Comparison of ENCODE assay signal across 11 mouse cellular contexts in genomic region chr4:130862538-130862937, GRCm38 (mm10). TPM values are rescaled to one million over a fixed set of nuclear protein-coding genes. Genes with fewer than 3 reads are reported as not detected.
DNase-seq lines count a peak whose midpoint lies in the region; ATAC-seq and TF ChIP-seq lines count a peak whose summit lies in the region.
"Had no signal": no experiment of that assay in that cellular context is flagged by ENCODE, and none has a peak within 500 bp of the region (broad histone marks: within the 10 kb centered on the region; RNA-seq: fewer than 3 reads in every experiment).

No protein-coding gene starts in this region.

- H3K36me3 ChIP-seq in heart, embryonic 15.5 days = no peaks in the 10 kb centered on the region
- no peaks in the 10 kb centered on the region for H3K36me3 ChIP-seq in lung, embryonic 14.5 days (ENCODE audit: insufficient read depth)
- no peaks in the 10 kb centered on the region for H3K36me3 ChIP-seq in stomach, postnatal 0 days (ENCODE audit: control insufficient read depth, insufficient read depth, low read length)
- H3K36me3 ChIP-seq: limb, embryonic 12.5 days had no signal

- ATAC-seq in cerebellum, adult (ENCODE audit: insufficient number of reproducible peaks, low FRiP score, low TSS enrichment) = no peak
- no peak for ATAC-seq in heart, embryonic 15.5 days (replicated peaks; ENCODE audit: insufficient number of reproducible peaks, insufficient read depth, low FRiP score, low read depth)
- ATAC-seq in lung, embryonic 14.5 days (ENCODE audit: insufficient read depth) = no peak
- ATAC-seq in stomach, postnatal 0 days (ENCODE audit: low FRiP score, low TSS enrichment) = no peak
- no peak for ATAC-seq in megakaryocyte progenitor cell, adult 5-6 weeks (replicated peaks; ENCODE audit: poor library complexity)

- peaks cover 34% of the 10 kb centered on the region for H3K4me1 ChIP-seq in cerebellum, adult 2 months (ENCODE audit: control insufficient read depth, insufficient read depth, low read length)
- H3K4me1 ChIP-seq in heart, embryonic 15.5 days (replicated peaks) = peaks cover 21% of the 10 kb centered on the region
- 0 out of 2 replicates have a peak, but pooled peaks cover 3% of the 10 kb centered on the region for H3K4me1 ChIP-seq in lung, embryonic 14.5 days (ENCODE audit: insufficient read depth)
- H3K4me1 ChIP-seq in stomach, postnatal 0 days (replicated peaks; ENCODE audit: control insufficient read depth, insufficient read depth) = peaks cover 8% of the 10 kb centered on the region; the same call in 1 of the 2 replicates

- H3K9ac ChIP-seq in heart, embryonic 15.5 days = no peak overlapping the region
- no peak overlapping the region for H3K9ac ChIP-seq in lung, embryonic 14.5 days
- peak overlapping the region; percentile 31; the same call in 1 of the 2 replicates for H3K9ac ChIP-seq in stomach, postnatal 0 days (ENCODE audit: low read length)

- no peak for TF ChIP-seq EP300 in stomach, postnatal 0 days (optimal IDR thresholded peaks at IDR 0.05)

- TF ChIP-seq CTCF in cerebellum, adult 2 months (IDR thresholded peaks at IDR 0.05; ENCODE audit: borderline replicate concordance, insufficient read depth, low read depth, low read length) = no peak
- TF ChIP-seq CTCF in lung, embryonic 14.5 days (IDR thresholded peaks at IDR 0.05; ENCODE audit: low read depth) = no peak
- TF ChIP-seq CTCF in stomach, postnatal 0 days (IDR thresholded peaks at IDR 0.05; ENCODE audit: low read depth) = no peak

- peak overlapping the region; percentile 82 for H3K27ac ChIP-seq in cerebellum, adult 2 months (ENCODE audit: insufficient read depth, low read length)
- peak overlapping the region; percentile 54 for H3K27ac ChIP-seq in heart, embryonic 15.5 days
- H3K27ac ChIP-seq in lung, embryonic 14.5 days (ENCODE audit: low read depth) = no peak overlapping the region
- H3K27ac ChIP-seq in stomach, postnatal 0 days (replicated peaks) = peak overlapping the region; percentile 79
- H3K27ac ChIP-seq: limb, embryonic 12.5 days had no signal

- no peak overlapping the region; the same call in 1 of the 2 replicates for H3K4me2 ChIP-seq in heart, embryonic 15.5 days
- H3K4me2 ChIP-seq in lung, embryonic 14.5 days = peak overlapping the region; percentile 62; the same call in 1 of the 2 replicates
- H3K4me2 ChIP-seq in stomach, postnatal 0 days (replicated peaks; ENCODE audit: low read depth) = no peak overlapping the region

- 62% methylated on average over 5 of the region's 5 CpGs for WGBS in cerebellum, adult 2 months
- 69% methylated on average over 5 of the region's 5 CpGs for WGBS in heart, embryonic 15.5 days
- WGBS in lung, embryonic 14.5 days = 69% methylated on average over 5 of the region's 5 CpGs
- WGBS in stomach, postnatal 0 days = 49% methylated on average over 5 of the region's 5 CpGs

- no peaks in the 10 kb centered on the region for H3K27me3 ChIP-seq in cerebellum, adult 2 months (ENCODE audit: control insufficient read depth, insufficient read depth, low read length)
- peaks cover 44% of the 10 kb centered on the region for H3K27me3 ChIP-seq in heart, embryonic 15.5 days
- peaks cover 10% of the 10 kb centered on the region; the same call in 1 of the 2 replicates for H3K27me3 ChIP-seq in lung, embryonic 14.5 days (ENCODE audit: insufficient read depth, low read length)
- H3K27me3 ChIP-seq in stomach, postnatal 0 days (ENCODE audit: control insufficient read depth, insufficient read depth, low read length) = no peaks in the 10 kb centered on the region

- H3K9me3 ChIP-seq in heart, embryonic 15.5 days (replicated peaks) = no peaks in the 10 kb centered on the region
- H3K9me3 ChIP-seq in lung, embryonic 14.5 days (ENCODE audit: low read depth, low read length) = no peaks in the 10 kb centered on the region
- H3K9me3 ChIP-seq in stomach, postnatal 0 days (ENCODE audit: control insufficient read depth, low read length) = no peaks in the 10 kb centered on the region
- H3K9me3 ChIP-seq: limb, embryonic 12.5 days had no signal

- peak in 1 of 2 experiments; percentile 35 for DNase-seq in cerebellum, adult 2 months
- no peak for DNase-seq in heart, adult 9 months (ENCODE audit: low spot score in 2 of 2)
- no peak for DNase-seq in lung, embryonic 14.5 days
- no peak for DNase-seq in lung, postnatal 14 days
- no peak for DNase-seq in stomach, postnatal 0 days (ENCODE audit: low spot score)
- DNase-seq: embryo, embryonic 11 days; layer of hippocampus, postnatal 36 days had no signal

- H3K4me3 ChIP-seq in cerebellum, adult 2 months (replicated peaks; ENCODE audit: insufficient read depth, low read depth, low read length) = no peak overlapping the region
- H3K4me3 ChIP-seq in heart, embryonic 15.5 days = no peak overlapping the region
- no peak overlapping the region for H3K4me3 ChIP-seq in lung, embryonic 14.5 days (ENCODE audit: low read depth, low read length)
- H3K4me3 ChIP-seq in stomach, postnatal 0 days (ENCODE audit: low read depth, low read length) = no peak overlapping the region

- TF ChIP-seq POLR2A in cerebellum, adult 2 months (IDR thresholded peaks at IDR 0.05; ENCODE audit: borderline replicate concordance, insufficient read depth, low read length) = no peak

RNA-seq across cellular contexts. Expression of gene Laptm5, which starts 50.4 kb away (rescaled TPM):
- 18.9 and 19.0 TPM in 2 replicates for polyA plus RNA-seq in cerebellum, adult 2 months (2012; rRNA removed)
- 27.4 and 55.0 TPM in 2 replicates for polyA plus RNA-seq in heart, embryonic 15.5 days (2015; fragmentation: Nextera tagmentation; extraction: Ambion mirVana)
- polyA plus RNA-seq in lung, embryonic 14.5 days (2014; fragmentation: Nextera tagmentation; extraction: Ambion mirVana) = 39.1 and 42.5 TPM in 2 replicates
- polyA plus RNA-seq in stomach, postnatal 0 days (2015; fragmentation: Nextera tagmentation; extraction: Ambion mirVana) = 30.5 and 34.0 TPM in 2 replicates
- total RNA-seq in megakaryocyte progenitor cell, adult 5-6 weeks (2015) = 431 and 454 TPM in 2 replicates
- total RNA-seq in megakaryocyte progenitor cell, adult 5-6 weeks (2017) = 127 and 133 TPM in 2 replicates
